13 mouse cellular contexts compared by ENCODE assay signal in the genomic region with DNA sequence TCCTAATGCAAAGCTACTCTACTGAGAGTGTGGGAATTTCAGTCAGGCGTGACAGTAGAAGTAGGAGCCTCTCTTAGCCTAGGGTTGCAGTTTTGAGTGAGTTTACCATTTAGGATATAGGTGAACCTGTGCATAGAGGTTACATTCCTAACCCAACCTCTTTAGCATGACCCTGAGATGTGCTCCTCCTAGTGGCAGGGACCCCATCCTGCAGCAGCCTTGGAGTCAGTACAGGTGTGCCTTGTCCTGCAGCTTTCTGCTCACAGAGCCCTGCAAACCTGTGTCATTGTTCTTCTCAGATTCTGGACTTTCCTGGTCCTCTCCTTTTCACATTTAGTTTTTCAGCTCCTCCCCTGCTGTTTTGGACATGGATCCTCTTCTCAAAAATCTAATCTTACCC.
DNase-seq lines count a peak whose midpoint lies in the region; ATAC-seq and TF ChIP-seq lines count a peak whose summit lies in the region.
"Had no signal": no experiment of that assay in that cellular context is flagged by ENCODE, and none has a peak within 500 bp of the region (broad histone marks: within the 10 kb centered on the region; RNA-seq: fewer than 3 reads in every experiment).

No protein-coding gene starts in this region.

- H3K4me2 ChIP-seq in lung, embryonic 14.5 days: no peak overlapping the region
- H3K4me2 ChIP-seq in forebrain, embryonic 14.5 days (ENCODE audit: low read length): no peak overlapping the region
- no peak overlapping the region for H3K4me2 ChIP-seq in hindbrain, embryonic 12.5 days (replicated peaks)
- H3K4me2 ChIP-seq: heart, embryonic 11.5 days; hindbrain, embryonic 13.5 days; liver, embryonic 13.5 days; midbrain, embryonic 13.5 days had no signal

- no peak overlapping the region for H3K9ac ChIP-seq in lung, embryonic 14.5 days
- H3K9ac ChIP-seq in forebrain, embryonic 14.5 days (ENCODE audit: low read length): no peak overlapping the region
- no peak overlapping the region for H3K9ac ChIP-seq in hindbrain, embryonic 12.5 days
- H3K9ac ChIP-seq: hindbrain, embryonic 13.5 days; liver, embryonic 13.5 days; midbrain, embryonic 13.5 days had no signal

- ATAC-seq in cerebellum, adult (ENCODE audit: insufficient number of reproducible peaks, low FRiP score, low TSS enrichment): no peak
- ATAC-seq in lung, embryonic 14.5 days (ENCODE audit: insufficient read depth): no peak
- ATAC-seq in forebrain, embryonic 14.5 days: no peak
- no peak for ATAC-seq in hindbrain, embryonic 12.5 days (ENCODE audit: low FRiP score)
- ATAC-seq: midbrain, embryonic 13.5 days had no signal

- 0 out of 2 replicates have a peak, but pooled peaks have one; percentile 21 for TF ChIP-seq CTCF in cerebellum, adult 2 months (IDR thresholded peaks at IDR 0.05; ENCODE audit: borderline replicate concordance, insufficient read depth, low read depth, low read length)
- 0 out of 2 replicates have a peak, but pooled peaks have one; percentile 11 for TF ChIP-seq CTCF in lung, embryonic 14.5 days (IDR thresholded peaks at IDR 0.05; ENCODE audit: low read depth)
- peak; percentile 28; the same call in 1 of the 2 replicates for TF ChIP-seq CTCF in bone marrow, adult 2 months (IDR thresholded peaks at IDR 0.05; ENCODE audit: control insufficient read depth, insufficient read depth, low read length)

- no peak overlapping the region for H3K27ac ChIP-seq in cerebellum, adult 2 months (ENCODE audit: insufficient read depth, low read length)
- no peak overlapping the region for H3K27ac ChIP-seq in lung, embryonic 14.5 days (ENCODE audit: low read depth)
- no peak overlapping the region for H3K27ac ChIP-seq in bone marrow, adult 2 months (ENCODE audit: control insufficient read depth, insufficient read depth, low read depth, low read length, poor library complexity)
- no peak overlapping the region for H3K27ac ChIP-seq in forebrain, embryonic 14.5 days (ENCODE audit: low read depth, low read length)
- no peak overlapping the region for H3K27ac ChIP-seq in hindbrain, embryonic 12.5 days
- H3K27ac ChIP-seq: hindbrain, embryonic 13.5 days; liver, embryonic 13.5 days; midbrain, embryonic 13.5 days had no signal

- H3K4me3 ChIP-seq in cerebellum, adult 2 months (replicated peaks; ENCODE audit: insufficient read depth, low read depth, low read length): no peak overlapping the region
- no peak overlapping the region for H3K4me3 ChIP-seq in lung, embryonic 14.5 days (ENCODE audit: low read depth, low read length)
- no peak overlapping the region for H3K4me3 ChIP-seq in bone marrow, adult 2 months (replicated peaks; ENCODE audit: control insufficient read depth, low read depth, low read length)
- no peak overlapping the region for H3K4me3 ChIP-seq in forebrain, embryonic 14.5 days (ENCODE audit: low read depth, low read length)
- H3K4me3 ChIP-seq in hindbrain, embryonic 12.5 days: no peak overlapping the region
- H3K4me3 ChIP-seq: hindbrain, embryonic 13.5 days; liver, embryonic 13.5 days; midbrain, embryonic 13.5 days had no signal

- WGBS in cerebellum, adult 2 months: 93% methylated on average over 1 of the region's 1 CpGs
- 73% methylated on average over 1 of the region's 1 CpGs for WGBS in lung, embryonic 14.5 days
- WGBS in bone marrow, adult 2 months: 45% methylated on average over 1 of the region's 1 CpGs
- 69% methylated on average over 1 of the region's 1 CpGs for WGBS in forebrain, embryonic 14.5 days
- WGBS in hindbrain, embryonic 12.5 days: 73% methylated on average over 1 of the region's 1 CpGs

- H3K9me3 ChIP-seq in lung, embryonic 14.5 days (ENCODE audit: low read depth, low read length): no peaks in the 10 kb centered on the region
- H3K9me3 ChIP-seq in forebrain, embryonic 14.5 days (replicated peaks; ENCODE audit: control insufficient read depth, low read length): no peaks in the 10 kb centered on the region
- H3K9me3 ChIP-seq in hindbrain, embryonic 12.5 days (replicated peaks): no peaks in the 10 kb centered on the region
- H3K9me3 ChIP-seq: hindbrain, embryonic 13.5 days; liver, embryonic 13.5 days; midbrain, embryonic 13.5 days had no signal

- DNase-seq in cerebellum, adult 2 months: no peak
- DNase-seq in lung, embryonic 14.5 days: no peak
- no peak for DNase-seq in lung, adult 18-20 months
- peak; percentile 72 for DNase-seq in thymus, postnatal 14 days
- DNase-seq in forebrain, embryonic 14.5 days (ENCODE audit: low spot score): no peak
- DNase-seq: kidney, postnatal 10 days; liver, embryonic 13.5 days had no signal

- no peak for TF ChIP-seq POLR2A in cerebellum, adult 2 months (IDR thresholded peaks at IDR 0.05; ENCODE audit: borderline replicate concordance, insufficient read depth, low read length)
- TF ChIP-seq POLR2A in bone marrow, adult 2 months (IDR thresholded peaks at IDR 0.05; ENCODE audit: borderline replicate concordance, control insufficient read depth, low read depth, low read length): no peak

- H3K4me1 ChIP-seq in cerebellum, adult 2 months (ENCODE audit: control insufficient read depth, insufficient read depth, low read length): peaks cover 10% of the 10 kb centered on the region; the same call in 1 of the 2 replicates
- H3K4me1 ChIP-seq in lung, embryonic 14.5 days (ENCODE audit: insufficient read depth): no peaks in the 10 kb centered on the region
- H3K4me1 ChIP-seq in bone marrow, adult 2 months (ENCODE audit: control insufficient read depth, insufficient read depth, low read length): no peaks in the 10 kb centered on the region
- 0 out of 2 replicates have a peak, but pooled peaks cover 2% of the 10 kb centered on the region for H3K4me1 ChIP-seq in forebrain, embryonic 14.5 days (ENCODE audit: control insufficient read depth, insufficient read depth, low read length)
- H3K4me1 ChIP-seq in hindbrain, embryonic 12.5 days: no peaks in the 10 kb centered on the region
- H3K4me1 ChIP-seq: hindbrain, embryonic 13.5 days; liver, embryonic 13.5 days had no signal

- no peaks in the 10 kb centered on the region for H3K36me3 ChIP-seq in lung, embryonic 14.5 days (ENCODE audit: insufficient read depth)
- no peaks in the 10 kb centered on the region for H3K36me3 ChIP-seq in forebrain, embryonic 14.5 days (ENCODE audit: control insufficient read depth, insufficient read depth, low read length)
- H3K36me3 ChIP-seq in hindbrain, embryonic 12.5 days: no peaks in the 10 kb centered on the region
- H3K36me3 ChIP-seq: hindbrain, embryonic 13.5 days; liver, embryonic 13.5 days; midbrain, embryonic 13.5 days had no signal

- H3K27me3 ChIP-seq in cerebellum, adult 2 months (ENCODE audit: control insufficient read depth, insufficient read depth, low read length): no peaks in the 10 kb centered on the region
- no peaks in the 10 kb centered on the region for H3K27me3 ChIP-seq in lung, embryonic 14.5 days (ENCODE audit: insufficient read depth, low read length)
- H3K27me3 ChIP-seq in forebrain, embryonic 14.5 days (replicated peaks; ENCODE audit: control insufficient read depth, insufficient read depth, low read length): no peaks in the 10 kb centered on the region
- no peaks in the 10 kb centered on the region for H3K27me3 ChIP-seq in hindbrain, embryonic 12.5 days
- H3K27me3 ChIP-seq: hindbrain, embryonic 13.5 days; liver, embryonic 13.5 days; midbrain, embryonic 13.5 days had no signal
